Mouse (Mus musculus) Patski (cell line): ENCODE data around the gene Rfx3. TPM values are rescaled to one million over a fixed set of nuclear protein-coding genes. Genes with fewer than 3 reads are reported as not detected.

Experiments
- ATAC-seq: fragments of 100-300 bp; one replicate; pipeline ENCODE4 v1.8.0; 2021
- CTCF ChIA-PET: fragments of 350-600 bp; sonication (Branson Sonifier 250); formaldehyde crosslinking; loops from one replicate; lab custom pipeline; 2022; ENCODE audit warnings: inconsistent platforms; lab: Charles Lee
- POLR2A ChIA-PET: fragments of 350-600 bp; sonication (Branson Sonifier 250); formaldehyde crosslinking; loops from one replicate; lab custom pipeline; 2022; ENCODE audit warnings: antibody characterized with exemption, inconsistent platforms; lab: Charles Lee
- DNase-seq: peaks from one replicate; pipeline ENCODE4 v3.0.0-alpha.2; 2011; ENCODE audit warnings: low read depth, low spot score
- H3K27me3 ChIP-seq: fragments of 371-371 bp; one replicate; pipeline ENCODE4 v1.5.1; 2021
- CTCF ChIP-seq: fragments of 100-300 bp; IDR thresholded peaks from one replicate; pipeline ENCODE4 v1.5.1; 2021
- in situ Hi-C: fragments of 300-500 bp; cut with MboI; formaldehyde crosslinking; loops from 3 replicates; pipeline ENCODE4 v1.11.1; 2018; ENCODE audit warnings: low pct_unique_long_range_greater_than_20kb, mixed read lengths
- polyA plus RNA-seq: library from polyadenylated mRNA; unstranded; gene quantifications from one replicate; pipeline ENCODE4 v1.2.3, GENCODE M21; 2021

Gene Rfx3
- polyA plus RNA-seq, 1 experiment from 2014 or later, result 13.7 TPM

GRCm38 (mm10) chr19:27906976-27907375, 104.0 kb downstream of the Rfx3 start:
- no peak for ATAC-seq

GRCm38 (mm10) chr19:27905976-27906375, 105.0 kb downstream of the Rfx3 start:
- ATAC-seq (no peak), DNase-seq (no peak)
- ChIA-PET POLR2A (no interaction called here), CTCF (no interaction called here)
- H3K27me3 ChIP-seq, result no peaks in the 10 kb centered on the region
- no peak for TF ChIP-seq CTCF
- in situ Hi-C loops, result no loop called here

More at GRCm38 (mm10) chr19:27906976-27907375, 104.0 kb downstream of the Rfx3 start:
- DNase-seq, result no peak
- H3K27me3 ChIP-seq, result no peaks in the 10 kb centered on the region
- ChIA-PET CTCF (interaction anchor here (1.8 kb wide), 1 partner anchor 19 kb away, joined by 3 read pairs; no protein-coding TSS in a partner anchor), POLR2A (no interaction called here)
- in situ Hi-C loops, result no loop called here
- no peak for TF ChIP-seq CTCF

- DNase-seq, result no peak
- H3K27me3 ChIP-seq, result no peaks in the 10 kb centered on the region
- in situ Hi-C loops, result no loop called here
- ChIA-PET POLR2A (interaction anchor here (0.7 kb wide), 2 partner anchors 408 to 462 kb away, joined by 3 read pairs; no protein-coding TSS in a partner anchor), CTCF (interaction anchor here (0.8 kb wide), 1 partner anchor 10 kb away, joined by 3 read pairs; no protein-coding TSS in a partner anchor)
- ATAC-seq, result no peak
- no peak for TF ChIP-seq CTCF
Observed at GRCm38 (mm10) chr19:27905172-27905571, 105.8 kb downstream of the Rfx3 start.

GRCm38 (mm10) chr19:27904655-27905054, 106.3 kb downstream of the Rfx3 start:
- ATAC-seq, result peak; percentile 44
- ChIA-PET POLR2A (no interaction called here), CTCF (interaction anchor here (0.8 to 0.9 kb wide), 2 partner anchors 11 to 84 kb away, joined by 3 read pairs; no protein-coding TSS in a partner anchor)
- DNase-seq, result peak; percentile 17
- no peaks in the 10 kb centered on the region for H3K27me3 ChIP-seq
- no peak for TF ChIP-seq CTCF
- in situ Hi-C loops, result no loop called here

- no peaks in the 10 kb centered on the region for H3K27me3 ChIP-seq
- POLR2A ChIA-PET, result no interaction called here
- in situ Hi-C loops, result no loop called here
- CTCF ChIA-PET, result interaction anchor here (0.8 to 0.9 kb wide), 2 partner anchors 11 to 83 kb away, joined by 3 read pairs; no protein-coding TSS in a partner anchor
- TF ChIP-seq CTCF, result no peak
- DNase-seq (no peak), ATAC-seq (no peak)
Observed at GRCm38 (mm10) chr19:27904209-27904608, 106.8 kb downstream of the Rfx3 start.

- ChIA-PET CTCF (interaction anchor here (0.9 to 3.2 kb wide), 3 partner anchors 11 to 19 kb away, joined by 3 to 11 read pairs (median 4); no protein-coding TSS in a partner anchor), POLR2A (no interaction called here)
- ATAC-seq (no peak), DNase-seq (no peak)
- H3K27me3 ChIP-seq, result no peaks in the 10 kb centered on the region
- no peak for TF ChIP-seq CTCF
- in situ Hi-C loops, result no loop called here
Observed at GRCm38 (mm10) chr19:27902601-27903000, 108.4 kb downstream of the Rfx3 start.

- in situ Hi-C loops, result no loop called here
Observed at GRCm38 (mm10) chr19:27901693-27902092, 109.3 kb downstream of the Rfx3 start.

GRCm38 (mm10) chr19:27884520-27884919, 126.4 kb downstream of the Rfx3 start:
- ATAC-seq (no peak), DNase-seq (no peak)
- ChIA-PET POLR2A (no interaction called here), CTCF (no interaction called here)
- H3K27me3 ChIP-seq, result no peaks in the 10 kb centered on the region
- no peak for TF ChIP-seq CTCF
- in situ Hi-C loops, result no loop called here

More at GRCm38 (mm10) chr19:27901693-27902092, 109.3 kb downstream of the Rfx3 start:
- no peak for TF ChIP-seq CTCF
- CTCF ChIA-PET, result interaction anchor here (3.2 kb wide), 1 partner anchor 10 kb away, joined by 11 read pairs; no protein-coding TSS in a partner anchor
- DNase-seq (no peak), ATAC-seq (no peak)
- no peaks in the 10 kb centered on the region for H3K27me3 ChIP-seq
- POLR2A ChIA-PET, result no interaction called here

GRCm38 (mm10) chr19:27877429-27877828, 133.5 kb downstream of the Rfx3 start:
- ChIA-PET POLR2A (no interaction called here), CTCF (interaction anchor here (1.7 kb wide), 1 partner anchor 8 kb away, joined by 5 read pairs; no protein-coding TSS in a partner anchor)
- H3K27me3 ChIP-seq, result no peaks in the 10 kb centered on the region
- in situ Hi-C loops, result no loop called here
- no peak for TF ChIP-seq CTCF
- ATAC-seq (no peak), DNase-seq (no peak)

GRCm38 (mm10) chr19:27870794-27871193, 140.2 kb downstream of the Rfx3 start:
- CTCF ChIA-PET, result no interaction called here
- DNase-seq, result no peak

GRCm38 (mm10) chr19:27859641-27860040, 151.3 kb downstream of the Rfx3 start:
- ChIA-PET CTCF (interaction anchor here (1.9 kb wide), 1 partner anchor 11 kb away, joined by 7 read pairs; no protein-coding TSS in a partner anchor), POLR2A (no interaction called here)
- no peak for ATAC-seq
- no peak for TF ChIP-seq CTCF
- in situ Hi-C loops, result no loop called here
- no peaks in the 10 kb centered on the region for H3K27me3 ChIP-seq
- DNase-seq, result no peak

More at GRCm38 (mm10) chr19:27870794-27871193, 140.2 kb downstream of the Rfx3 start:
- no peaks in the 10 kb centered on the region for H3K27me3 ChIP-seq
- in situ Hi-C loops, result no loop called here
- POLR2A ChIA-PET, result no interaction called here
- ATAC-seq, result no peak
- no peak for TF ChIP-seq CTCF
